Mouse (Mus musculus) MEL (cell line): ENCODE measurements at regions not wholly inside any gene's neighbourhood (a gene's known extent, or its start where the extent isn't known, plus 50 kb on each side); places are given as distances from the start of the nearest gene placed in this dataset.

ENCODE experiments used
- CHD2 ChIP-seq: IDR thresholded peaks from 2 replicates; pipeline ENCODE4 v1.6.1; 2011; ENCODE audit warnings: low read length, improper control_type of control experiment
- CTCF ChIP-seq, 3 experiments: IDR thresholded peaks in 2 of 3; conservative IDR thresholded peaks in 1 of 3; 2 replicates each; pipeline ENCODE4 v1.5.1; 2011 to 2012; ENCODE audit warnings: low read length in 3 of 3, low read depth in 2 of 3, mild to moderate bottlenecking in 2 of 3, improper control_type of control experiment in 1 of 3, inconsistent platforms in 1 of 3, mixed read lengths in 1 of 3, moderate library complexity in 1 of 3; ENCODE audit not compliant: control insufficient read depth in 1 of 3, insufficient read depth in 1 of 3, poor library complexity in 1 of 3, severe bottlenecking in 1 of 3
- E2F4 ChIP-seq: IDR thresholded peaks from 2 replicates; pipeline ENCODE4 v1.6.1; 2011; ENCODE audit warnings: low read depth, low read length, improper control_type of control experiment, borderline replicate concordance
- EP300 ChIP-seq, 2 experiments: IDR thresholded peaks; 2 replicates each; pipeline ENCODE4 v1.6.1; 2011; ENCODE audit warnings: improper control_type of control experiment in 2 of 2, low read length in 2 of 2, low read depth in 1 of 2, mild to moderate bottlenecking in 1 of 2
- MAZ ChIP-seq: IDR thresholded peaks from 2 replicates; pipeline ENCODE4 v1.6.1; 2012; ENCODE audit warnings: low read depth, mild to moderate bottlenecking, inconsistent platforms, low read length, improper control_type of control experiment
- POLR2A ChIP-seq, 2 experiments: IDR thresholded peaks; 2 replicates each; pipeline ENCODE4 v1.6.1; 2011 to 2012; ENCODE audit warnings: low read length in 2 of 2, mild to moderate bottlenecking in 2 of 2, control low read depth in 1 of 2, improper control_type of control experiment in 1 of 2, low read depth in 1 of 2, moderate library complexity in 1 of 2; ENCODE audit not compliant: control insufficient read depth in 1 of 2, insufficient read depth in 1 of 2, poor library complexity in 1 of 2
- TCF12 ChIP-seq: IDR thresholded peaks from 2 replicates; pipeline ENCODE4 v1.6.1; 2014; ENCODE audit warnings: low read depth, mild to moderate bottlenecking, inconsistent platforms, low read length, improper control_type of control experiment, moderate library complexity
- USF1 ChIP-seq: IDR thresholded peaks from 2 replicates; pipeline ENCODE4 v1.6.1; 2014; ENCODE audit warnings: low read depth, mild to moderate bottlenecking, inconsistent platforms, low read length, improper control_type of control experiment, moderate library complexity

- TF ChIP-seq POLR2A (IDR thresholded peaks at IDR 0.05; ENCODE audit: control insufficient read depth in 1 of 2, insufficient read depth in 1 of 2, low read depth in 1 of 2, low read length in 2 of 2, poor library complexity in 1 of 2) (no peak), CTCF (IDR thresholded peaks at IDR 0.05 in 2 of 3, conservative IDR thresholded peaks at IDR 0.05 in 1 of 3; ENCODE audit: control insufficient read depth in 1 of 3, insufficient read depth in 1 of 3, low read depth in 2 of 3, low read length in 3 of 3, poor library complexity in 1 of 3, severe bottlenecking in 1 of 3) (no peak), E2F4 (no peak), CHD2 (no peak), EP300 (IDR thresholded peaks at IDR 0.05; ENCODE audit: low read depth in 1 of 2, low read length in 2 of 2) (no peak), MAZ (no peak), USF1 (no peak), TCF12 (no peak)
Measured at GRCm38 (mm10) chr6:31106144-31106836, 147.4 kb upstream of the Klf14 start.
